Mouse (Mus musculus) cerebellum, adult 8-10 months (tissue): Measurements from ENCODE around the gene Acsl1.

Experiments used
- DNase-seq: peaks from one replicate; pipeline ENCODE4 v3.0.0; 2022

Gene Acsl1

GRCm38 (mm10) chr8:46470792-46471781 is at the start of gene Acsl1:
Gene Acsl1, plus strand, starts transcription at chr8:46471037.
- peak; percentile 99 for DNase-seq

DNA sequence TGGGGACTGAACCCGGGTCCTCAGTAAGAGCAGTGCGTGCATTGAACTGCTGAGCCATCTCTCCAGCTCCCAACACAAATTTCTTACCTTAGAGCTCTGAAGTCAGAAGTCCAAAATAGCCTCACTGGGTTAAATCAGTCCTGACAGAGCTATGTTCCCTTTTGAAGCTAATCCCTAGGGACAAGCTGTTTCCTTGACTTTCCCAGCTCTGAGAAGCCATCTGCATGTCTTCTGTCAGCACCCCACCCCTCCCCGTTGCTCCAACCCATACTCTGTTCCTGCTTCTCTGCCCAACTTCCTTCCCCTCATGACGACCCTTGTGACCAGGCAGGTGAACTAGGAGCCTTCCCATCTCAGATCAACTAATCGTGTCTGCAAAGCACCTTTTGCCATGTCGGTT is 49.3 kb upstream of the Acsl1 start:
- no peak for DNase-seq

DNA sequence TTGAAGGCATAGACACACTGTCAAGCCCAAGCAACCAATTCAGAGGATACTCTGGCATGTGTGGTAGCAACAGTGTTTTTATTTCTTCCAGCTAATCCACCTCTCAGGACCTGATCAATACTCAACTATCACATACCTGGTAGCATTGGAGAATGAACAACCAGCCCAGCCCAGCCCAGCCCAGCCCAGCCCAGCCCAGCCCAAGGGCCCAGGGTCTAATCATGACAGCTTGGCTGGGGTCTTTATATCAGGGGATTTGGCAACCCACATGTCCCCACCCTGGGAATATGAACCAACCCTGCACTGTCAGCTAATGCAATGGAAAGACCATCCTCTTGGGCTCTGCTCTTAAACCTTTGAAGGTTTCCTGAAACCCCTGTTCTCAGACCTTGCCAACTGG is 42.9 kb upstream of the Acsl1 start:
- no peak for DNase-seq

- no peak for DNase-seq
Measured at GRCm38 (mm10) chr8:46429871-46430270, 41.0 kb upstream of the Acsl1 start.

GRCm38 (mm10) chr8:46431921-46432320 is 38.9 kb upstream of the Acsl1 start:
- DNase-seq, result no peak

GRCm38 (mm10) chr8:46432581-46432980 is 38.3 kb upstream of the Acsl1 start:
- no peak for DNase-seq

- DNase-seq, result no peak
Measured at GRCm38 (mm10) chr8:46433656-46434055, 37.2 kb upstream of the Acsl1 start.

DNA sequence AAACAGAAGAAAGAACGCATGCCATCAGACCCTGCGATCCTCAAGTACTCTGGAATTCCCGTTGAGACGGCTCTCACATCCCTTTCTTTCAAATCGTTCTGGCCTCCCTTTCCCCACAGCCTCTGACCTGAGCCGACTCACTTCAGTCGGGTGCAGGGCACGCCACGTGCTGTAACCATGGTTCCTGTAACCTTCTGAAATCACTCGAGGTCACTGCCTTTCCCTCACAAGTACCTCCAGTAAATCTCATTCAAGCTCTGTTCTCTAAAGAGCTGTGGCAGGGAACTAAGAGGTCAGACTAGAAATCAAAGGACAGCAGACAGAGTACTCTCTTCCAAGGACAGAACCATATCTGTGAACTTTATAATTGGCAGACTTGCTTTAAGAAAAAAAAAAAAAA is 32.3 kb upstream of the Acsl1 start:
- no peak for DNase-seq

GRCm38 (mm10) chr8:46445964-46446915 is 24.6 kb upstream of the Acsl1 start:
- DNase-seq, result no peak

GRCm38 (mm10) chr8:46447334-46447733 is 23.5 kb upstream of the Acsl1 start:
- no peak for DNase-seq

DNA sequence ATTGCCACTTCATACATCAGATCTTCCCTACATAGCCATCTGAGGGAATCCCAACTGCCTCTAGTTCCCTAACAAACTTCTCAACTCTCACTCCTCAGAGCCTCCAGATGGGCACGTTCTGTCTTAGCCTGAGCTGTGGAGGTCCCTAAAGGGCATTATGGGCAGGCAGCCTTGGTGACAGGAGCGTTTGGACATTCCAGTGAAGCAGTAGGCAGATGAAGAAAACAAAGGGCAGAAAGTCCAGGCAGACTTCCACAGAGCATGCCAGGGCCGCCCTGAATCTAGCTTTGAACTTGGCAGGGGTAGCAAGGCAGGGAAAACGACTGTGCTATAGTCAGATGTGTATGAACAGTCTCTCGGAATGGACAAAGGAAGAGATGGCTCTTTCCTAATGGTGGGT is 22.2 kb upstream of the Acsl1 start:
- no peak for DNase-seq

DNA sequence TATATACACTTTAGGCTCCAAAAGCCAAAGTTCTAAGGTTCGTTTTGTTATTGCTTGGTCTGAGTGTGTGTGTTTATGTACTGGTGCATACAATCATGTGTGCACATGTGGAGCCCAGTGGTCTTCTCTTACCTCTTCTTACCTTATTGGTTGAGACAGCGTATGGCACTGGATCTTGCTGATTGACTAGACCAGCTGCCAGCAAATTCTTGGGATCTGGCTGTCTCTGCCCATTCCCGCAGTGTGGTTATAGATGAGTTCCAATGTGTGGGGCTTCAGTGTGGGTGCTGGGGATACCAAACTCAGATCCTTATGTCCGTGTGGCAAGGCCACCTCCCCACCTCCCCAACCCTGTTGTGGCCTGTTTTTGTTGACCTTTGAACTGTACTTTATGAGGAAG is 21.8 kb upstream of the Acsl1 start:
- DNase-seq, result no peak

DNA sequence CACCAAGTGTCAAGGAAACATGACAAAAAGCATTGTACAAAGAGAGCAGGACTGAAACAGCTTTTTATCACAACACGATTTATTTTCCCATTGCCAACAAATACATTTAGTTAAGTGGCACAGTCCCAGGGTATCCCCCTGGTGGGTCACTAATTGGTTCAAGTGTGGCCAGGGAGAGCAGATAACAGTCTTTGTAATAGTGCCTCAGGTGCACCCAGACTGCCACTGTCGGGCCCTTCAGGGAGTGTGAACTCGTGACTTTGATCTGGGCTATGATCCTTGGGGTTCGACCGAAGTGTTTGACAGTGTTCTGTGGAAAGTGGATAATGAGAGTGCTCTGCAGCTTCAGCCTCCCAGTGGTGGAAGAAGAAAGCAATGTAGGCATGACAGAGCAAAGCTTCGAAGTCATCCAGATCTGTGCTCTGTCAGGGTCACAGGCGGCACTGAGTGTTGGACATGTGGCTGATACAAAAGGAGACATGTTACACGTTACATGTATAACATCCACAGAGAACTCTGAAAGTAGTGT is 21.1 kb upstream of the Acsl1 start:
- DNase-seq, result no peak

DNA sequence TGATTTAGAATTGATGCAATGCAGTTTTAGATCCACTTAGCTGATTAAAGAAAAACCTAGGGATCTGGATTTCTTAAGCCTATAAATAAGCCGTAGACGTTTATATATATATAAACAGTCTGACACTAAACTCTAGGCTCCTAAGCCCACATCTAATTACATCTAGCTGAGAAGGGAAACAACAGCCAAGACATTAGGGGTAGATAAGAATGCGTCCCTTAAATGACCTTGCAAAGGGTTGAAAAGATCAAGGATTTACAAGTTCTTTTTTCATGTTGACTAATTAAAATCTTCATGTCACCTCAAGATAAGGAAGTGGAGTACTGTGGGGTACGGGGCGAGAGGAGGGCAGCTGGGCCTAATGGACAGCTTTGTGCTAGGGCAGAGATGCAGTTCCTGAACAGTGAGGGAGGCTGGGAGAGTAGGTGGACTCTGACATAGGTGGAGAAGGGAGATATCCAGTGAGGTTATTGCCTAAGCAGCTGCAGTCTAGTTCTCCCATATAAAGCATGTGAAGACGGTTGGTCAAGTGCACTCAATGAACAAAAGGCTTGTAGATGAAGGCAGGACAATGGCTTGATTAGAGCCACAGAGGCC is 12.5 kb upstream of the Acsl1 start:
- no peak for DNase-seq

DNA sequence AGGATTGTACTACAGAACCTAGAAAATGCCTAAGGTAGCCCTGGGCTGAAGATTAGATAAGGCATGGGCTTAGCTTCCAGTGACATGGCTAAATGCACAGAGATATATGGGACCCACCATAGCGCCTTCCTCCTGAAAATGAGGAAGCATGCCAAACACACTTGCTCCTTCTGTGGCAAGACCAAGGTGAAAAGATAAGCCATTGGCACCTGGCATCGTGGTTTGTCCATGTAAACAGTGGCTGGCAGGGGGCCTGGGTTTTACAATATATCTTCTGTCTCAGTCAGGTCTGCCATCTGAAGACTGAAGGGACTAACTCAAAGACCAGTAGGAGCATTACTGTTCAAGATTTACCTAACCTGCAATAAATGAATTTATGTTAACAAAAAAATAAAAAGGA is 2.4 kb upstream of the Acsl1 start:
- DNase-seq, result no peak

DNA sequence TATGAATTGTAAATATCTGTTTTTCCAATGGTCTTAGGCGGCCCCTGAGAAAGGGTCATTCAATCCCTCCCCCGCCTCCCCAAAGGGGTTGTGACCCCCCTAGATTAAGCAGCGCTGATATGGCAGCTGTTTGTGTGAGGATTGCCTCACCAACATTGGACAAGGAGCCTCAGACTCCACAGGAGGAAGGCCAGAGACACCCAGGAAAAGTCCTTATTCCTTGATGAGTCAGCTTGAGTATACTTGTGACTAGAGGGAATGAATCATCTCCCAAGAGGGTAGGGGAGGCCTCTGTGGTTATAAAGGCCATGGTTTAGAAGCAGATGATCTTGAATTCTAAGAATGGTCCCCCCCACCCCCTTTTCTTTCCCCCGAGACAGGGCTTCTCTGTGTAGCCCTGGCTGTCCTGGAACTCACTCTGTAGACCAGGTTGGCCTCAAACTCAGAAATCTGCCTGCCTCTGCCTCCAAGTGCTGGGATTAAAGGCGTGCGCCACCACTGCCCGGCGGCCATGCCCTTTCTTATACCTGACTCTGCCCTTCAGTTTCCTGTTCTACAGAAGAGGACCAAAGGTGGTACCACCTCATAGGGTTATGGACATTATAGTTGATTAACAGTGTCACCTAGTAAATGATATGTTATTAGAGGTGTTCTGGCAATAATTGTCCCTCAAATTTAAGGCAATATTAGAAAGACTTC is 1.6 kb upstream of the Acsl1 start:
- DNase-seq, result no peak

GRCm38 (mm10) chr8:46470091-46470791 is 596 bp upstream of the Acsl1 start:
- DNase-seq, result no peak

- no peak for DNase-seq
Measured at GRCm38 (mm10) chr8:46471926-46472485, 1.2 kb downstream of the Acsl1 start.

DNA sequence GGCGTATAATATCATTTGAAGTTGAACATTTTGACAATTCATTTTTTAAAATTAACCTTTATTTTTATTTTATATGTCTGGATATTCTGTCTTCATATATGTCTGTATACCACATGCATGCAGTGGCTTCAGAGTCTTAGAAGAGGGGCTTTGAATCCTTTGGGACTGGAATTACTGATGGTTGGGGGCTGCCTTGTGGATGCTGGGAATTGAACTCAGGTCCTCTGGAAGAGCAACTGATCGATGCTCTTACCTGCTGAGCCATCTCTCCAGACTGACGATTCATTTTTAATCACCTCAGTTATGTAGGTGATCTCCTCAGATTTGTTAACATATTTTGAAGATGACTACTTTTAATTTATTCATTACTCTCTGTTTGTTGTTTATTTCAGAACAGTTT is 3.3 kb downstream of the Acsl1 start:
- no peak for DNase-seq

DNA sequence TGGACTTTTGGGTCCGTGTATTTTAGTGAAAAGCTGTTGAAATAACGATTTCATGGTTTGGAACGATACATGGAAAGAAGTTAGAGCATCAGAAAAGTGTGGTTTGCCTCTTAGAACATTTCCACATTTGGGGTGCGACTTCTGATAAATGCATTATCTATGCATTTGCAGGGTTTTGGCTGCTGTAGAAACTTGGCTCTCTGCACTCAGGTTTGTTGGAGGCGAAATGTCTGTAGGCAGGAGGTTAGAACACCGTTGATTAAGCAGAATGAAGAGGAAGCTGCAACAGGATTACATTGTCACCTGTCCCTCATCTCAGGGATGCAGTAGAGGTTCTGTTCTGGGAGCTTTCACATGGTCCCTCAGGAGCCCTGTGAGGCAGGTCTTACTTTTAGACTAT is 3.8 kb downstream of the Acsl1 start:
- no peak for DNase-seq

DNA sequence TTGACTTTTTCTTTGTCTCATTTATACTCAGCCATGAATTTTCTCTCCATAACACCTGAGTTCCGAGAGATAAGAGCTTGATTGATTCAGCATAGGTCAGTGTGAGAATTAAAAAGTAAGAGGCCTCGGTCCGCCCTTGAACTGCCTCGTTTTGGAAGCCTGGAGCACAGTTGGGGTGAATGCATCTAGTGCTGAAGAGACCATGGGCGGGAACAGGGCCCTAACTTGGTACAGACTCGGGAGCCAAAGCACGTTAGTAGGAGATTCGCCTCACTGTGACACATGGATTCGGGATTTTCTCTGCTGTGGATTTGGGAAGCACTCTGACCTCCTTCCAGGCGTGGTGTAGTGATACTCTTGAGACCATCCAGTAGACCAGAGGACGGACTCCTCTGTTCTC is 4.6 kb downstream of the Acsl1 start:
- DNase-seq, result no peak
